ENCODE assay signal across 18 mouse cellular contexts in the genomic region with DNA sequence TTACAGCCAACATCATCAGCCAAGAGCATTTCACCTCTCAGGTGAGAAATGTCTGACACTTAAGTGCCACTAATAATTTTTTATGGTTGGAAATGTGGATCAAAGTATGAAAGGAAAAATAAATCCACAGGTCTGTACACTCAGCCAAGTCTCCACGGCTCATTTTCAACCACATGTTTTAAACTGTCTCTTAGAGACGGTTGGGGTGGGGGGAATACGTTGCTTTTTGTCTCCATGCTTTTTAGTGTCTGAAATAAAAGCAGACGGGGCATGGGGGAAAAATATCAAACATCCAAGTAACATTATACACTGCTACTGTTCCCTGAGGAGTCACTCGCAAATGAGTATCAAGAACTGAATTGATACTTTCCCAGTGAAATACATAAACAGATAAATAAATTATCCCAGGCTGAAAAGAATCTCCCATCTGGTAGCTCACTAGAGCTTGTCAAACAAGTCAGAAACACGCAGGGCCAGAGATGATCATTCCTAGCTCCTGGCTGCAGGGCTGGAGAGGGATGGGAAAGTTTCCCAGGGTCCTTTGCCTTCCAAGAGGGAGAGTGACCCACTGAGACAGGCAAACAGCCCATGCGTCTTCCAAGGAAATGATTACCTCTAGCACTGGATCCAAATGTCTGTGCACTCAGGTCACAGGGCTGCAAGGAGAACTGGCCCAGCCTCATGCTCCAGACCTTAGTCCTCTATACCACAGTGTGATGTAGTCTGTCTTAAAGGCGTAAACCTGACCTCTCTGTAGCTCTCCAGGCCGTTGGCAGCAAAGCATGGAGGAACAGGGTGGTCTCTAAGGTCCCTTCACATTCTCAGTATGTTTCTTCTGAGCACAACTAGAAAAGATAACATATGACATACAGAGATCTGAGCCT.
DNase-seq lines count a peak whose midpoint lies in the region; ATAC-seq and TF ChIP-seq lines count a peak whose summit lies in the region.
"Had no signal": no experiment of that assay in that cellular context is flagged by ENCODE, and none has a peak within 500 bp of the region (broad histone marks: within the 10 kb centered on the region; RNA-seq: fewer than 3 reads in every experiment).

No protein-coding gene starts in this region.

- peak; percentile 45 for DNase-seq in gastrocnemius, postnatal 25 days
- no peak for DNase-seq in gastrocnemius, postnatal 10 days
- no peak for DNase-seq in liver
- peak; percentile 37 to 42 for DNase-seq in cerebellum, adult 18-20 months
- DNase-seq in cerebellum, postnatal 25 days, result peak; percentile 39 to 56
- DNase-seq in kidney, adult 2 months, result no peak
- DNase-seq: adrenal gland, adult 8-10 months; gastrocnemius, postnatal 36 days; right cerebral cortex, postnatal 4 days; thymus, postnatal 25 days had no signal

- no peaks in the 10 kb centered on the region for H3K36me3 ChIP-seq in liver, embryonic 16.5 days (ENCODE audit: control insufficient read depth, insufficient read depth)
- no peaks in the 10 kb centered on the region for H3K36me3 ChIP-seq in kidney, adult 2 months (ENCODE audit: control insufficient read depth, insufficient read depth, low read length)
- H3K36me3 ChIP-seq: lung, embryonic 15.5 days had no signal

- TF ChIP-seq POLR2A in kidney, adult 2 months (IDR thresholded peaks at IDR 0.05; ENCODE audit: low read depth, low read length), result no peak

- H3K4me2 ChIP-seq in liver, embryonic 16.5 days (ENCODE audit: low read depth, low read length), result no peak overlapping the region
- H3K4me2 ChIP-seq: heart, embryonic 13.5 days; lung, embryonic 15.5 days had no signal

- no peak overlapping the region for H3K4me3 ChIP-seq in liver, embryonic 16.5 days (ENCODE audit: low read depth, low read length)
- no peak overlapping the region for H3K4me3 ChIP-seq in kidney, adult 2 months (ENCODE audit: insufficient read depth, low read depth, low read length)
- H3K4me3 ChIP-seq: forebrain, embryonic 10.5 days; heart, embryonic 13.5 days; lung, embryonic 15.5 days; midbrain, embryonic 10.5 days; myocyte had no signal

- ATAC-seq in liver, embryonic 16.5 days (ENCODE audit: low read depth), result no peak
- ATAC-seq in megakaryocyte-erythroid progenitor cell, adult 5-6 weeks (replicated peaks; ENCODE audit: low FRiP score, low TSS enrichment, poor library complexity, severe bottlenecking), result no peak

- H3K4me1 ChIP-seq in liver, embryonic 16.5 days (ENCODE audit: control insufficient read depth, low read depth, low read length), result no peaks in the 10 kb centered on the region; the same call in 1 of the 2 replicates
- no peaks in the 10 kb centered on the region for H3K4me1 ChIP-seq in kidney, adult 2 months (ENCODE audit: control insufficient read depth, insufficient read depth, low read length)
- H3K4me1 ChIP-seq: forebrain, embryonic 10.5 days; midbrain, embryonic 10.5 days had no signal

- no peak overlapping the region for H3K9ac ChIP-seq in liver, embryonic 16.5 days (ENCODE audit: low read depth, low read length)
- H3K9ac ChIP-seq: heart, embryonic 13.5 days; lung, embryonic 15.5 days had no signal

- WGBS in liver, embryonic 16.5 days (ENCODE audit: insufficient replicate concordance), result 69% methylated on average over 9 of the region's 9 CpGs
- WGBS in kidney, adult 2 months, result 72% methylated on average over 9 of the region's 9 CpGs

- no peaks in the 10 kb centered on the region for H3K27me3 ChIP-seq in liver, embryonic 16.5 days (ENCODE audit: control insufficient read depth, insufficient read depth, low read depth, low read length)
- H3K27me3 ChIP-seq in kidney, adult 2 months (replicated peaks; ENCODE audit: control insufficient read depth, insufficient read depth, low read length), result no peaks in the 10 kb centered on the region
- H3K27me3 ChIP-seq: heart, embryonic 13.5 days; lung, embryonic 15.5 days had no signal

- peak overlapping the region; percentile 71 for H3K27ac ChIP-seq in liver, embryonic 16.5 days (ENCODE audit: low read length)
- H3K27ac ChIP-seq in kidney, adult 2 months (ENCODE audit: insufficient read depth, low read depth, low read length), result no peak overlapping the region
- H3K27ac ChIP-seq: forebrain, embryonic 10.5 days; heart, embryonic 13.5 days; lung, embryonic 15.5 days; midbrain, embryonic 10.5 days had no signal

- H3K9me3 ChIP-seq in liver, embryonic 16.5 days (replicated peaks; ENCODE audit: control insufficient read depth, low read length), result no peaks in the 10 kb centered on the region
- H3K9me3 ChIP-seq: G1E; heart, embryonic 13.5 days; lung, embryonic 15.5 days had no signal

- TF ChIP-seq CTCF in kidney, adult 2 months (conservative IDR thresholded peaks at IDR 0.05; ENCODE audit: insufficient read depth, insufficient read length, low read depth, low read length), result no peak

Comparison
In these comparisons a context has a peak if more than half of its experiments do, and no peak if none do; other contexts are left out.
1. DNase-seq: peak in gastrocnemius, postnatal 25 days (single experiment), cerebellum, adult 18-20 months (2 of 2) and cerebellum, postnatal 25 days (2 of 2); none in gastrocnemius, postnatal 10 days (single experiment), liver (single experiment) and kidney, adult 2 months (single experiment).